Mouse (Mus musculus): ENCODE results near the gene Ip6k2.

DNA sequence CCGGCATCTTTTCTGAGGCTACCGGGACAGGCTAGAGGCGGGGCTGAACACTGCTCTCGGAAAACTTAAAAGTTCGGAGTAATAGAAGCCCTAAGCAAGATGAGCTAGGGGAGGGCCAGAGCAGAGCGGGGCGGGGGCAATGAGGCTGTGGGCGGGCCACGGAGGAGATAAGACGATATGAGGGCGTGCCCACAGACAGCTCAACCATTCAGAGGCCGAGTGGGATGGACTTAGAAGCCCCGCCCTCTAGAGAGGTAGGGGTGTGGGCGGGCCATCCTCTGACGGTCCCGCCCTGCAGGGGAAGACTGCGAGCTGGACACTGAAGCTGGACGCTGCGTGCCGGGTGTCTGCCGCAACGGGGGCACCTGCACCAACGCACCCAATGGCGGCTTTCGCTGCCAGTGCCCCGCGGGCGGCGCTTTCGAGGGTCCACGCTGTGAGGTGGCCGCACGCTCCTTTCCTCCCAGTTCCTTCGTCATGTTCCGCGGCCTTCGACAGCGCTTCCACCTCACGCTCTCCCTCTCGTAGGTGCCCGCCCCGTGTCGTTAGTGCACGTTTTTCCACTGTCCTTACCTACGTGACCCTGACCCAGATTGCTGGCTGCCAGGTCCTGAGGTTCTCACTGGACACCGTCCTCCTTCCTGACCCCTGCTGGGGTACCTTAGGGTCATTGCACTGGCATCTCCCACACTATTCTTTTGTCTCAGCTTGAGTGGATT is 49.0 kb downstream of the Ip6k2 start:
- TF ChIP-seq CTCF (IDR thresholded peaks at IDR 0.05; ENCODE audit: low read depth) (no peak), EP300 (IDR thresholded peaks at IDR 0.05; ENCODE audit: low read depth) (no peak)

All from heart, postnatal 0 days (tissue).